Mouse (Mus musculus): ENCODE data around the gene Cdk20.
"Not testable (repeated sequence)": the region's sequence is repeated elsewhere in the genome, so short reads cannot be mapped to it uniquely, and the experiment has no call there.

Cdk20 gene

GRCm38 (mm10) chr13:64422607-64422957 is 9.5 kb upstream of the Cdk20 start:
- DNase-seq (ENCODE audit: low spot score), result no peak

GRCm38 (mm10) chr13:64424347-64424746 is 7.8 kb upstream of the Cdk20 start:
- no peak for DNase-seq (ENCODE audit: low spot score)

GRCm38 (mm10) chr13:64425280-64425679 is 6.8 kb upstream of the Cdk20 start:
- DNase-seq (ENCODE audit: low spot score), result no peak

- no peak for DNase-seq (ENCODE audit: low spot score)
Measured at GRCm38 (mm10) chr13:64429328-64429727, 2.8 kb upstream of the Cdk20 start.

GRCm38 (mm10) chr13:64437801-64438200 is 5.7 kb downstream of the Cdk20 start:
- no peak for DNase-seq (ENCODE audit: low spot score)

- peak; percentile 73 for DNase-seq (ENCODE audit: low spot score)
Measured at GRCm38 (mm10) chr13:64438863-64439452, 6.8 kb downstream of the Cdk20 start.

- DNase-seq (ENCODE audit: low spot score), result no peak
Measured at GRCm38 (mm10) chr13:64439471-64439870, 7.4 kb downstream of the Cdk20 start.

GRCm38 (mm10) chr13:64440592-64440991 is 8.5 kb downstream of the Cdk20 start:
- DNase-seq (ENCODE audit: low spot score), result no peak

- peak; percentile 71 for DNase-seq (ENCODE audit: low spot score)
Measured at GRCm38 (mm10) chr13:64443263-64443894, 11.3 kb downstream of the Cdk20 start.

GRCm38 (mm10) chr13:64445254-64445920 is 13.3 kb downstream of the Cdk20 start:
- no peak for DNase-seq (ENCODE audit: low spot score)

GRCm38 (mm10) chr13:64447947-64448346 is 15.8 kb downstream of the Cdk20 start:
- DNase-seq (ENCODE audit: low spot score), result no peak

GRCm38 (mm10) chr13:64448729-64449128 is 16.6 kb downstream of the Cdk20 start:
- no peak for DNase-seq (ENCODE audit: low spot score)

- no peak for DNase-seq (ENCODE audit: low spot score)
Measured at GRCm38 (mm10) chr13:64450001-64450794, 18.1 kb downstream of the Cdk20 start.

GRCm38 (mm10) chr13:64457225-64457978 is 25.3 kb downstream of the Cdk20 start:
- not testable (repeated sequence) for DNase-seq (ENCODE audit: low spot score)

GRCm38 (mm10) chr13:64458181-64458580 is 26.1 kb downstream of the Cdk20 start:
- no peak for DNase-seq (ENCODE audit: low spot score)

- no peak for DNase-seq (ENCODE audit: low spot score)
Measured at GRCm38 (mm10) chr13:64462581-64462980, 30.5 kb downstream of the Cdk20 start.

GRCm38 (mm10) chr13:64465166-64465565 is 33.1 kb downstream of the Cdk20 start:
- DNase-seq (ENCODE audit: low spot score), result no peak

GRCm38 (mm10) chr13:64467886-64468285 is 35.8 kb downstream of the Cdk20 start:
- DNase-seq (ENCODE audit: low spot score), result peak; percentile 7

- DNase-seq (ENCODE audit: low spot score), result no peak
Measured at GRCm38 (mm10) chr13:64477968-64478367, 45.9 kb downstream of the Cdk20 start.

- no peak for DNase-seq (ENCODE audit: low spot score)
Measured at GRCm38 (mm10) chr13:64479960-64480359, 47.8 kb downstream of the Cdk20 start.

- DNase-seq (ENCODE audit: low spot score), result no peak
Measured at GRCm38 (mm10) chr13:64489886-64490285, 57.8 kb downstream of the Cdk20 start.
